Mouse (Mus musculus) stomach, postnatal 0 days (tissue): Measurements from ENCODE around the gene Ifne.

Source experiments
- CTCF ChIP-seq: IDR thresholded peaks from 2 replicates; pipeline ENCODE4 v1.5.1; 2016; ENCODE audit warnings: antibody characterized with exemption, low read depth, mild to moderate bottlenecking, moderate library complexity
- EP300 ChIP-seq: optimal IDR thresholded peaks from 2 replicates; pipeline ENCODE3; 2016; ENCODE audit warnings: antibody characterized with exemption

GRCm38 (mm10) chr4:88875435-88876095, 4.4 kb downstream of the Ifne start:
- TF ChIP-seq CTCF (no peak), EP300 (no peak)
